Mouse (Mus musculus) lung, adult 18-20 months (tissue): Measurements from ENCODE around the gene Rpl29.

Experiments used
- DNase-seq, 2 experiments: peaks; one replicate each; pipeline ENCODE4 v3.0.0; 2022; ENCODE audit warnings: mixed read lengths in 2 of 2

Rpl29 gene

GRCm38 (mm10) chr9:106454888-106455681 lies 25.8 kb downstream of the Rpl29 start:
- no peak for DNase-seq

GRCm38 (mm10) chr9:106456325-106457162 lies 27.3 kb downstream of the Rpl29 start:
- no peak for DNase-seq

DNA sequence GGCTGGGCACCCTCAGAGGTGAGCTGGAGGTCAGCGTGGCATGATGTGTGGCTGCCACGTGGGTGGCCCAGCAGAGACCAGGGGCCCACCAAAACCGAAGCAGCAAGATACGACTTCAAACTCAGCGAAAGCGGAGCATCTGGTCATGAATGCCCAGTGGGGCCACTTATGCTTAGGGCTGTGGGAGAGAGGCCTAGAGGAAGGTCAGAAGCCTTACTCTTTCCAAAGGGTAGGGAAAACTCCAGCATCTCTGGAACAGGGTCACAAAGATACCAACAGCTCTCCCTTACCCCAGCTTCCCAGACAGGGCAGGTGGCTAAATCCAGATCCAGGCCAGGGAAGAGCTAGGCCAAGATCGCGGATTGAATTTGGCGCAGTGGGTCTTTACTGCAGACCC lies 27.9 kb downstream of the Rpl29 start:
- DNase-seq: no peak

GRCm38 (mm10) chr9:106457920-106458319 lies 28.7 kb downstream of the Rpl29 start:
- no peak for DNase-seq

DNA sequence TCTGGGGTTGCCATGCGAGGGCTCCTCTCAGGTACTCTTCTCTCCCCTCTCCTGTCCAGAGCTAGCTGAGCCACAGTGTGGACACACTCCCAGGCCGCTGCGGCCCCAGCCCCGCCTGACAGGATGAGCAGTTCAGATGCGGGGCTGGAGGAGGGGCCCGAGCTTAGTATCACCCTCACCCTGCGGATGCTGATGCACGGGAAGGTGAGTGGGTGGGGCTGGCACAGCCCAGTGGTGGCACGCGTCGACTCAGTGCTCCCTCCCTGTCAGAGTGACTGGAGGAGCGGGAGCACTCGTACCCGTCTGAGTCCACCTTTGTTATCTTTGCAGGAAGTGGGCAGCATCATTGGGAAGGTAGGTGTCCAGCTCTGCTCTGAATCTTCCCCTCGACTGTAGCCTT lies 30.7 kb downstream of the Rpl29 start:
- DNase-seq: no peak

GRCm38 (mm10) chr9:106460401-106461025 lies 31.3 kb downstream of the Rpl29 start:
- no peak for DNase-seq

DNA sequence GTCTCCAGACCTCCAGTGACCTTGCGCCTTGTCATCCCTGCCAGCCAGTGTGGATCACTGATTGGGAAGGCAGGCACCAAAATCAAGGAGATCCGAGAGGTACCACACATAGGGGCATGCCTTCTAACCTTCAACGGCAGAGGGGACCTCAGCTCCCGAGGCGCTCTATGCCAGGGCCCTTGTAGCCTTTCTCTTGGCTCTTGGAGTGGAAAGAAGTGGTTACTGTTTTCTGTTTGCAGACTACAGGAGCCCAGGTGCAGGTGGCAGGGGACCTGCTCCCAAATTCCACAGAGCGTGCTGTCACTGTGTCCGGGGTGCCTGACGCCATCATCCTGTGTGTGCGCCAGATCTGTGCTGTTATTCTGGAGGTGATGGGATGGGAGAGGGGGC lies 31.8 kb downstream of the Rpl29 start:
- DNase-seq: no peak

DNA sequence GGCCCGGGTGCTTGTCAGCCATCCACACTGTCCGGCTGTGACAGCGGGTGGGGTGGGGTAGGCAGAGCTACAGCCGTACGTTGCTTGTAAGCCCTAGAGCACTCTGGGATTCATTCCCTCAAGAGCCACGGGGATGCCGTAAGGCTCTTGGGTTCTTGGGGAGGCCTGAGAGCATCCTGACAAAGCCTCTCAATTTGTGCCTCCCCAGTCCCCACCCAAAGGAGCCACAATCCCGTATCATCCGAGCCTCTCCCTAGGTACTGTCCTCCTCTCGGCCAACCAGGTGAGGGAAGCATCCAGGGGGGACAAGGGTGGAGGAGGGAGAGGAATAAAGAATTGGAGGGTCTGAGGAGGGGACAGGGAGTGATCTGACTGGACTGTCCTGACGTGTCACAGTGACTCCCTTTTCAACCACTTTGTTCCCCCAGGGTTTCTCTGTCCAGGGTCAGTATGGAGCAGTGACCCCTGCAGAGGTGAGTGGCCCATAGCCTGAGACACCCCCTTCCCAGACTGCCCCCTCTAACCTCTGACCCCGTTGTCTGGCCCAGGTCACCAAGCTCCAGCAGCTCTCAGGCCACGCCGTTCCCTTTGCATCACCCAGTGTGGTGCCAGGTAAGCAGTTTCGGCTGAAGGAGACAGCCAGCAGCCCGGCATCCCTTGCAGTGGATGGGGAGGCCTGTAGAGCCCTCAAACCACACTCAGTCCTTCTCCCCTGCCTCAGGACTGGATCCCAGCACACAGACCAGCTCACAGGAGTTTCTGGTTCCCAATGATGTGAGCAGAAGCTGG lies 32.6 kb downstream of the Rpl29 start:
- no peak for DNase-seq

GRCm38 (mm10) chr9:106462430-106462800 lies 33.2 kb downstream of the Rpl29 start:
- DNase-seq: no peak

- DNase-seq: no peak
Measured at GRCm38 (mm10) chr9:106463122-106464063, 34.1 kb downstream of the Rpl29 start.

DNA sequence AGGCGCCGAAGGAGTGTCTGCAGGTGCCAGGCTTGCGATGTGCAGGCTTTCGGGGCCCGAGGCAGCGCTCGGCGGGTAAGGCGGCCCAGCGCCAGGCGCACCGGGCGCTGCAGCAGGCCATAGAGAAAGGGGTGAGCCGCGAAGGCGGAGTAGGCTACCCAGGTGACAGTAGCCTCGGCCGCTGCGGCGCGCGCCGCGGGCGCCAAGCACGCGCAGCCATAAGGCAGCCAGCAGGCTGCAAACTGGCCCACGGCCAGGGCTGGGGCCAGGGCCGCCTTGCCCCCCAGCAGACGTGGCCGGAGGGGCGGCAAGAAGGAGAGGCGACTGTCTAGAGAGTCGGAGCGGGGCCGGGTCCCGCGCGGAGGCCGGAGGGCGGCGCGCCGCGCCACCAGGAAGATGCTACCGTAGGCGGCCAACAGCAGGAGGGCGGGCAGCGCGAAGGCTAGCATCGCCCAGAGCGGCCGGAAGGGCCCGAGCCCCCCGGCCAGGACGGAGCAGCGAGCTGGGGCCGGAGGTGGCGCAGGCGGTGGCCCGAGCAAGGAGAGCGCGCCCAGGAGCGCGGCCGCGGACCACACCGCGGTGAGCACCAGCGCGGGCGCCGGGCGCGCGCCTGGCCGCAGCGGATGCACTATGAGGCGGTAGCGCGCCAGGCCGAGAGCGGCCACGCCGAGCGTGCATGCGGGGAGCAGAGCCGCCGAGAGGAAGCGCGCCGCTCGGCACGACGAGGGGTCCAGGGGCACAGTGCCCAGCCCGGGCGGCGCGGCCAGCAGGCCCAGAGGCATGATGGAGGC lies 35.7 kb downstream of the Rpl29 start:
- no peak for DNase-seq

DNA sequence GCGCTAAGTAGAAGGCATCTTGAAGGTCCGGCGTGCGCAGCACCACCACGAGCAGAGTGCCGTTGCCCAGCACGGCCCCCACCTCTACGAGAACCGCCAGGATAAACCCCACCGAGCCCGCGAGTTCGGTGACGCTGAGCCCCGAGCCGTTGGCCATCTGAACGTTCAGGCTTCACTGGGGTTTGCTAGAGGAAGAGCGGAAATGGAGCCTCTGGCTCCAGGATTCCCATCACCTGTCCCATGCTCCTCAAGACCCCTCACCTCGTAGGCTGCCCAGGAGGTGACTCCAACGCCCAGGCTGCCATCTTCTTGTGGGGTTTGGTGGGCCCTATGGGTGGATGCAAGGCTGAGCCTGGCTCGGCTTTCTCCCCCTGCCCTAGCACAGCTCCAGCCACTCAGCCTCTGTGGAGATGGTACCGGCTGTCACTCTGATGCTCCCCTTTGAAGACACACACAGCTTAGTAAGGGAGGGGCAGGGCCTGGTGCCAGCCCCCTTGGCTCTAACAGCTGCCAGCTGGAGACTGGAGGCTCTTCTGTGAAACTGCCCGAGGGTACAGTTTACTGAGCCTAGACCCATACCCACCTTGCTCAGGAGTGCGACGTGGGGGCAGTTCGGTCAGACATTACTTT lies 36.4 kb downstream of the Rpl29 start, which contains the start of gene Gpr62:
Gpr62 (minus strand) TSS at position 368 of the 630 bp plus-strand sequence.
- no peak for DNase-seq

- DNase-seq: no peak
Measured at GRCm38 (mm10) chr9:106466721-106467120, 37.5 kb downstream of the Rpl29 start.

- DNase-seq: no peak
Measured at GRCm38 (mm10) chr9:106467746-106468145, 38.5 kb downstream of the Rpl29 start.

- no peak for DNase-seq
Measured at GRCm38 (mm10) chr9:106469317-106469716, 40.1 kb downstream of the Rpl29 start.

GRCm38 (mm10) chr9:106469776-106470175 lies 40.5 kb downstream of the Rpl29 start:
- no peak for DNase-seq

DNA sequence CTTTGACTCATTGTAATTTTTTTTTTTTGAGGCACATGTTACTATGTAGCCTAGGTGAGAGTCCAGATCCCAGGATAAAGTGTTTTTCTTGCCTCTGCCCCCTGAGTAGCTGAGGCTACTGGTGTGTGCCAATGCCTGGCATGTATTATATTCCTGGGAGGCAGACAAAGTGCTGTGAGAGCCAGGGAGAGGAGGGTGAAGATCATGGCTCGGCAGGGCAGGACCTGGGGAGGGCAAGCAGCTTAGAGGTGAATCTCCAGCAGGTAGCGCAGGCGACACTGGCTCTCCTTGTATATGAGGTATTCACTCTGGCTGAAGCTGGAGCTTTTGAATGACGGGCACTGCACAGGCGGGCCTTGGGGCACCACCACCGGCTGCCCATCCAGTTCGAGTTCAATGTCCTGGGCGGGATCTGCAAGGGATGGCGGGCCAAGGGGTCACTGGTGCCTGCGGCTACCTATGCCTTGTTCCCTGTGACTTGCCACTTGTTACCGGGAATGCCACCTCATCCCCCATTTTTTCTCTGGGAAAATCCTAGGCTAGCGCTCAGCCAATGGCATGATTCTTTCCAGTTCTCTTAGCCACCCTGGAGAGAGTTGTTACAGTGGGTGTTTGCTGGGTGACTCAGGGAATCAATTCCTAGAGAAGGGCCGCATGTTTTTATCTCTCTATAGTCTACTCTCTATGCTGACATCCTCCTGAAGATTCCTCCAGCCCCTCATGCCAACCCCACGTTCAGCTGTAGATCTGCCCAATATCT lies 41.9 kb downstream of the Rpl29 start:
- no peak for DNase-seq

DNA sequence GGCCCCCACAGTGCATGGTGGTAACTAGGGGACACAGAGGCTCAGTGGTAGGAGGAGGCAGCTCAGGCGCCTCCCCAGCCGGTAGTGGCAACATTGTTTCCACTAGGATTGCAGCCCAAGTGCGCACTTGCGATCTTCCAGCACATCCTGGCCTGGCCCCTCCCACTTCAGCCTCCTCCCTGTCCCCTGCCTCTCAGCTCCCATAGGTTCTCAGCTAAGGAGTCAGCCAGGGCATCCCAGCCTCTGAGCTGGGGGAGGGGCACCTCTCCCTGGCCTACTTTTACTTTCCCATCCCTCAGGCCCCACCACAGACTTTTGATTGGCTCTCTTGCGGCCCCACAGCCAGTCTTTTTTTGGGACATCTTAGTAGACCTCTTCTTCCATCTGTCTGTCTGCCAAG lies 42.6 kb downstream of the Rpl29 start:
- DNase-seq: peak; percentile 69 to 79

GRCm38 (mm10) chr9:106472321-106472720 lies 43.1 kb downstream of the Rpl29 start:
- DNase-seq: no peak
